Mouse (Mus musculus): ENCODE data around the gene Gfpt1.

- no peak for TF ChIP-seq POLR2A (IDR thresholded peaks at IDR 0.05; ENCODE audit: insufficient read depth, low read length)
- no peak for TF ChIP-seq CTCF (IDR thresholded peaks at IDR 0.05; ENCODE audit: low read depth, low read length)
These were observed 3.5 kb upstream of the Gfpt1 start for GRCm38 (mm10) chr6:87039161-87039560.
